Mouse (Mus musculus) skeletal muscle tissue, adult 2 months (tissue): Measurements from ENCODE around the gene Rsl24d1.
"Not testable (repeated sequence)": the region's sequence is repeated elsewhere in the genome, so short reads cannot be mapped to it uniquely, and the experiment has no call there.

Experiments used
- DNase-seq: peaks from one replicate; pipeline ENCODE4 v3.0.0-alpha.2; 2012; ENCODE audit warnings: low read depth, low spot score

Gene Rsl24d1

DNA sequence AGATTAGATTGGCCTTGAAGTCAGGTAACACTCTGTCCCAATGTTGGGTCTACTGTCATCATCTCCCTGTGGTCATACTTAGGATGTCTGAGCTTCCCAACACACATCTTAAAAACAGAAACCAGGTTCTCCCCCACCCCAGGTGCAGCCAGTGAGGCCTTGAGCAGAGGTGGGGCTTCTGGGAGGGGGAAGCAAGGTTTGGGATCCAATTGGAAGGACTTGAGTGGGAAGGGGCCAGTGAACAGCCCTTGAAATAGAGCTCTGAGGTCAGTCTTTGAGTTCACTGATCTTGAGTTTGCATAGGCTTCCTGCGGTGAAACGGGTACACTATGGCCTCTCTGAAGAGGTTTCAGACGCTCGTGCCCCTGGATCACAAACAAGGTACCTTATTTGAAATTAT, 11.0 kb upstream of the Rsl24d1 start, which contains the start of gene Gm20509:
Gene Gm20509 (plus strand): TSS at position 290 of the 400 bp plus-strand sequence.
- no peak for DNase-seq

DNA sequence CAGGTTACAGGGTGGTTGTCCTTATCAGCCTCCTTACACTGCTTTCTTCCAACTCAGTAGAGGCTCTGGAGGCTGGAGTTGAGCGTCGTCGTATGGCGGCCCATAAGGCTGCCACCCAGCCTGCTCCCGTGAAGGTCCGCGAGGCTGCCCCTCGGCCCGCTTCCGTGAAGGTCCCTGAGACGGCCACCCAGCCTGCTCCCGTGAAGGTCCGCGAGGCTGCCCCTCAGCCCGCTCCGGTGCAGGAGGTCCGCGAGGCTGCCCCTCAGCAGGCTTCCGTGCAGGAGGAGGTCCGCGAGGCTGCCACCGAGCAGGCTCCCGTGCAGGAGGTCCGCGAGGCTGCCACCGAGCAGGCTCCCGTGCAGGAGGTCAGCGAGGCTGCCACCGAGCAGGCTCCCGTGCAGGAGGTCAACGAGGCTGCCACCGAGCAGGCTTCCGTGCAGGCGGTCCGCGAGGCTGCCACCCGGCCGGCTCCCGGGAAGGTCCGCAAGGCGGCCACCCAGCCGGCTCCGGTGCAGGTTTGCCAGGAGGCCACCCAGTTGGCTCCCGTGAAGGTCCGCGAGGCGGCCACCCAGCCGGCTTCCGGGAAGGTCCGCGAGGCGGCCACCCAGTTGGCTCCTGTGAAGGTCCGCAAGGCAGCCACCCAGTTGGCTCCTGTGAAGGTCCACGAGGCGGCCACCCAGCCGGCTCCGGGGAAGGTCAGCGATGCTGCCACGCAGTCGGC, 9.9 kb upstream of the Rsl24d1 start:
- DNase-seq, result no peak

DNA sequence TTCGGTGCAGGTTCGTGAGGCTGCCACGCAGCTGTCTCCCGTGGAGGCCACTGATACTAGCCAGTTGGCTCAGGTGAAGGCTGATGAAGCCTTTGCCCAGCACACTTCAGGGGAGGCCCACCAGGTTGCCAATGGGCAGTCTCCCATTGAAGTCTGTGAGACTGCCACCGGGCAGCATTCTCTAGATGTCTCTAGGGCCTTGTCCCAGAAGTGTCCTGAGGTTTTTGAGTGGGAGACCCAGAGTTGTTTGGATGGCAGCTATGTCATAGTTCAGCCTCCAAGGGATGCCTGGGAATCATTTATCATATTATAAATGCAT, 9.4 kb upstream of the Rsl24d1 start:
- DNase-seq, result no peak

DNA sequence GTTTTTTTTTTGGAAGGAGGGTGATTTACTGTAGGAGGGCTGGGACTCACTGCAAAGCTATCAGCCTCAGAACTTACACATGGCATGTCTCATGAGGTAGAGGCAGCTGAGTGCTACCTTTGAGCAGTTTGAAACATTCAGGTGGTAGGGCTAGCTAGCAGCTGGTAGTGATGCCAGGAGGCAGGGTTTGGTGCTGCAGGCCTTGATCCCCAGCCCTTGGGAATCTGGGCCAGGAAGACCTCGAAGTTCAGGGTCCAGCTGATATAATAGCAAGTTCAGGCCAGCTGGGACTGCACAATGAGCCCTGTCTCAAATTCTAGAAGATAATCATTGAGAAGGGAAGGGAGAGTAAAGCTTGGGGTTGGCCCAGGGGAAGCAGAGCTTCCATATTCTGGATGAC, 8.1 kb upstream of the Rsl24d1 start:
- no peak for DNase-seq

DNA sequence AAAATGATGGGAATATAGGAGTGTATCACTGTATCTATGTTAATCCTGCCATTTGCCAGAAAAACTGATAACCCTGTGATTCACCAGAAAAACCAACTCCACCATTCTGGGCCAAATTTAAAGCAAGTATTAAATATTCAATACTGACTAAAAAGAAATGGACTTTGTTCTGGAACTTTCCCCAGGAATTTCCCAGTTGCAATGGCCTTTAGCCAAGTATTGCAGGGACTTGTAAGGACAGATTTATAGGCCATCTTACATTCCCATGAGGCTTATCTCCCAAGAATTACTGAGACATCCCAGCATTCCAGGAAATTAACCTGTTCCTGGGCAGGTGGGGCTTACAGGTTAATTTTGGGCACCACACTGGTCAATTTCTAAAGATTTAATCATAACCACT, 7.5 kb upstream of the Rsl24d1 start:
- no peak for DNase-seq

DNA sequence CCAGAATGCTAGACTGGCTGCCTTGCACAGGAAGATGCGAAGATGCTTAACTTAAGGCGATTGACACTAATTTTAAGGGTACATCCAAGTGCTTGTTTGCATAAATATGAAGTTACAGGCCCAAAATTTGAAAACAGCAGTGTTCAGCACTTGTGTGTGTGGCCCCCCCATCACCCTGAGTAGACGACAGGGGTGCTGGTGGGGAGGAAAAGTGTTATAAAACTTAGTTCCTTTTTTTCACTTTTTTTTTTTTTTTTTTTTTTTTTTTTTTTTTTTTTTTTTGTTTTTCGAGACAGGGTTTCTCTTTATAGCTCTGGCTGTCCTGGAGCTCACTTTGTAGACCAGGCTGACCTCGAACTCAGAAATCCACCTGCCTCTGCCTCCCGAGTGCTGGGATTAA, 3.5 kb downstream of the Rsl24d1 start:
- DNase-seq, result not testable (repeated sequence)

DNA sequence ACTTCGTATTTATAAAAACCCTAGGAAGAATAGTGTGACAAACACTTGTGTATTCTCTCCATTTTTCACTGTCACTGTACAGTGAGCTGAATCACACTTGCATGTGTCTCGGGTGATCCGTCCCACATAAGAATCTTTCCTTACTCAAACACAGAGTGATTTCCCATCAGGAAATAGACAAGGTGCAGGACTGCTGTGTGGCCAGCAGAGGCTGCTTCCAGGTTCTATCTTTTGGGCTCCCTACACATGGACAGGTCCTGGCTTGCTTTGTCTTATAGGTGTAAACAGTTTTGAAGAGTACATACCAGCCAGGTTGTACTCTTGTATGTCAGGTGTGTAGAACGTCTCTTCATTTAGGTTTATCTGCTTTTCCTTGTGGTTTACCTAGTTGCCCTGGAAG, 4.8 kb downstream of the Rsl24d1 start:
- DNase-seq, result no peak

DNA sequence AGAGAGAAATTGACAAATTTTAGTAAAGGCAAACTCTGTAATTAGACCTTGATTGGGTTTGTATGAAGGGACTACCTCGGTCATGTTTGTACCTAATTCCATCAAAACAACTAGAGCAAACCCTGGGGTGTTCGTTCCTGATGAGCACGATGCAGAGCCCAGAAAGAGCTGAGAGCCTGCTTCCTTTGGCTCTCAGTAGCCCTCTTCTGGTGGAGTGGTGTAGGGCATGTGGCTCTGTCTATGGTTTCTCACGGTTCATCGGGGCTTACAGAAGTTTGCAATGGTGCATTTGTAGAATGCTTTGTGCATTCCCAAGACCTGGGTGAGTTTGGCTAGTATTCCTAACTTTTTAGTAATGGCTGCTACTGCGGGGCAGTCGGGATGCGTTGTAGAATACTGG, 8.5 kb downstream of the Rsl24d1 start:
- DNase-seq, result no peak

DNA sequence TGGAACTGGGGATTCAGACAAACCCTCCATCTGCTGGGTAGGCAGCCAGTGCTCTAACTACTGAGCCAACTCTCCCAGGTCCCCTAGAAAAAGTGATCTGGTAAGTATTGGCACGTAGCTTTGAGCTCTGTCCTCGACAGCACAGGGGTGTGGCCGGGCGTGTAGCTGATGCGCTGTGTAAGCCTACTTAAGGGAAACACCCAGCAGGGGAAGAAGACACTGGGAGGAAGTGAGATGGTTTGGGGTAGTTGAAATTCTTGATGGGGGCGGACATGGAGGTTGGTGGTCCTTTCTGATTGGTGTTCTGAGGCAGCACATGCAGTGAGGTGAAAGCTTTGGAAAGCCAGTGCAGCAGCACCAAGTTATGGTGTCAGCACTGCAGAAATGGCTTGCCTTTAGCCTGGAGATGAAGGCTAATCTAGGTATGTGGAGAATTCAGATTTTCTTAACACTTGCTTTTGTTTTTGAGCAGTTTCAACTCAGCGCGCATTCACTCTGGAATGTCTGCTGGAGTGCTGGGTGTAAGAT, 11.9 kb downstream of the Rsl24d1 start:
- DNase-seq, result no peak

DNA sequence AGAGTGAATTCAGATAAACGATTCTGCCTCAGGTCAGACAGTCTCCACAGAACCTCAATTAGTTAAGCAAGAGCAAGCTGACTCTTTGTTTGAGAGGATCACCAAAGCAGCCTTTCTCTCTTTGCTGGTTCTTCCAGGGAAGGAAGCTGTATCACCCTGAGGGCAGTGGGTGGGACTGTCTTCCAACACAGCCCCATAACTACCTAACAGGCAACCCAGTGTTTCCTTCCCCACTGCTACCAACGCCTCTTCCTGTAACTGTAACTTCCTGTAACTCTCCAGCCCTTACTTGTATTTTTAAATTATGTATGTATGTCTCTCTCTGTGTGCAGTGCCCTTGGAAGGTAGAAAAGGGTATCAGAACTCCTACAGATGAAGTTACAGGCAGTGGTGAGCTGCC, 14.2 kb downstream of the Rsl24d1 start:
- no peak for DNase-seq

DNA sequence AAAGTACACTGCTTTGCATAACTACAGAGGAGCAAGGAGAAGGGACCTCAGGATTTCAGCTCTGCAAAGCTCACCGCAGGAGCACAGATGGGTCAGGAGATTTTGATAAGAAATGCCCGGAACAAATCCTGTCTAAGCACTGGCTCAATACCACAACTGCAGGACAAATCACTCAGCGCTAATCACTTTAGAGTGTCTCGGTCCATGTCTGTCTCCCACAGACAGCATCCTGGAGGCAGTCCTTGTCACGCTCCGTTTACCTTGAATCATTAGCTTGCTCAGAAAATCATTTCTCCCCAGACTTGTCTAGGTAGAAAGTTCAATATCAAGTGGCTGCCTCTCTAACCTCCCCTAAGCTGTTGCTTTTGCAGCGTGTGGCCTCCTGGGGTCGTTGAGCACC, 16.6 kb downstream of the Rsl24d1 start:
- DNase-seq, result no peak

DNA sequence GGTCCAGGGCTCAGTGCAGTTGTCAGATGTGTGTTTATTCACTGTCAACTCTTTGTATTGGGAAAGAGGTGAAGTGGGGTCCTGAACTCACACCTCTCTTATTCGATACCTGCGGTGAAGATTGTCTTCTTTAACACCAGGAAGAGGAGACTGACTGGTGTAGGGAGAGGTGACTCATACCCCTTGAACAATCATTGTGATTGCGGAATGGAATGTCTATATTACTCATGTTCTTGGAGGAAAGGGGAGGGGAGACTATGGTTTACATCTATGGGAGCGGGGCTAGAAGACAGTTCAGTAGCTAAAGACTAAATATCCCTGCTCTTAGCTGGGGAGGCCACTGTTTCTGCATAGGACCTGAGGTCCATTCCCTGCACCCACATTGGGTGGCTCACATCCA, 17.3 kb downstream of the Rsl24d1 start:
- no peak for DNase-seq

DNA sequence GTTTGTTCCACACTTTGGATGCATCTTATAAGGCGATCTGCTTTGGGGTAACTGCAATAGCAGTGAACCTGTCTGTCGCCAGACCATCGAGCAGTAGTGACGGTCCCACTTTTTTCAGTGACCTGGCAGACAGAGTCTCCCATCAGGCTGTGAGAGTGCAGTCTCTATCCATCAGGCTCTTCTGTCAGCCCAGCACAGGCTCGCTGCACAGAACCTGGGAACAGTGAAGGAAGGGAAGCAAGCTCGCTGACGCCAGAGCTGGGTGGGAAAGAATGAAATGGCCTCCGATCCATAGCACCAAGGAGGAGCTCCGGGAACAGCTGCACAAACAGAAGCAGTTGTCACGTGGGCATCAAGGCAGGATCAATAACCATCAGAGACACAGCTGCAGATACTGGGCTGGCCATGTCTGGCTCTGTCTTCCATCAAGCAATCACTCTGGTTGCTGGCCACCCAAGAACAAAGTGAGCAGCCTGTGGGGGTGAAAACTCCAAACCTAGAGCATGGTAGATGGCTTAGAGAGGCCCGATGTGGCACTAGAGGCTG, 24.2 kb downstream of the Rsl24d1 start:
- no peak for DNase-seq

DNA sequence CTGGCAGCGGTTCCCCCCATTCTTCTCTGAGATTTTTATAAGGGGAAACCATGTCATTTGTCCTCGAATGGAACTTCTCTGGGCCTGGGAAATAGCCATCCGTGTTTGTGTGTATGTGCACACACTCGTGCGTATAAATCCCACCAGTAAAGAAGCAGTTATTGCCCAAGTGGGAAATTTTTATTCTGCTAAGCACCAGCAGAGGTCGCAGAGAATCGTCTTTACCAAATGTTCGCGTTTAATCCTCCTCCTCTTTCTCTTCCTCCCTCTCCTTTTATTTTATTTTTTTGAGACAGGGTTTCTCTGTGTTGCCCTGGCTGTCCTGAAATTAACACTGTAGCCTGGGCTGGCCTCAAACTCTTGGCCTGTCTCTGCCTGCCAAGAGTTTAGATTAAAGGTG, 41.1 kb downstream of the Rsl24d1 start:
- DNase-seq, result no peak

DNA sequence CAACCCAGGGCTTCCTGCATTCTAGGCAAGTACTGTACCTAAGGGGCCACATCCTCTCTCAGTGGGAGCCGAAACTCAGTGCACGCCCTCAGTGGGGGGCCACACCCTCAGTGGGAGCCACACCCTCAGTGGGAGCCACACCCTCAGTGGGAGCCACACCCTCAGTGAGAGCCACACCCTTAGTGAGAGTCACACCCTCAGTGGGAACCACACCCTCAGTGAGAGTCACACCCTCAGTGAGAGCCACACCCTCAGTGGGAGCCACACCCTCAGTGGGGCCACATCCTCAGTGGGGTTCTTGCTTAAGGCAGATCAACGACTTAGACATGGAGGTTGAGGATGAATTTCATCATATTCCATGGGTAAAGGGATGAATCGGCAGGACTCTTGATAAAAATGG, 44.7 kb downstream of the Rsl24d1 start:
- DNase-seq, result no peak

DNA sequence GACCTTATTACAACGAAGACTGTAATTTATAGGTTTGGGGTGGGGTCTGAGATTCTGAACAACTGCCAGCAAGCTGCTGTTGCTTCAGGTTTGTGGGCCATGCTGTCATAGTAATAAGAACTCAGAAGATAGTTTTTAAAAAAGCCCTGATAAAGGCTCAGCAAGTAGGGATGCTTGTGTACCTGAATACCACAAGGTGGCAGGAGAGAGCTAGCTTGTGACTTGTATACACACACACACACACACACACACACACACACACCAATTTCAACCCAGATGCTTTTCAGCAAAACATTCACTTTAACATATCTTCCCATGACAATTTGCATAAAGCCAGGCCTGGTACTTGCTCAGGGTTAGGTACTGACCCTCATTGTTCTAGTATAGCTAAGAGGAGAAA, 46.0 kb downstream of the Rsl24d1 start:
- DNase-seq, result peak; percentile 7

DNA sequence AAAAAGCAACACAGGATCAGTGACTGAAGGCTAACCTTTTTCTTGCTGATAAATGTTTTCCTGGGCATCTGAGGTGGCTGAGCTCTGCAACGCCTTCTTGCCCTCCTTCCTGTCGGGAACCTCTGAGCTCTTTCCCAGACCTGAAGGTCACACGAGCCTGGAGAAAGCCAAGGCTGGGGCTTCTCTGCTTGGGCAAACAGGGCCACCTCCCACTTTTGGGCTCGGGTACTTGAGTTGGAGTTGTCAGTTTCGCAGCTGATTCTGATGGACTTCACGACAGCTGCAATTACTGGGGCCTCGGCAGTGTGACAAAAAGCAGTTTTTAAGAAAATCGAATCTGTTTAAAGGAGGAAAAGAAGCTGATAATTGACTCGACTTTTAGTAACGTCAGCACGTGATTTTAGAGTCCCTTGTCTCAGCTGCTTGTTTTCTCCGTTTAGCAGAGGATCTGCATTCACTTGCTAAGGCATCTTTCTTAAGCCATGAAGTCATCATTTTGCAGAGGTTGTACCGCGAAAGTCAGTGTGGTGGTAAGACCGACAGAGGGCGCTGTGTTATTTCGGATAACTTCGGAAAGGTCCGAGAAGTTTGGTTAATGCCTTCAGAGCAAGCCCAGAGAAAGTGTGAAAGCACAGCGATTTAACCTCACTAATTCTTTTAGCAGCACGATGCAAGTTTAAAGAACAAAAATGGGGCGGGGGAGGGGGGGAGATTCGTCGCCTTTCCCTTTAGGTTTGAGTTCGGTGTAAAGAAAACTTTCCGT, 49.5 kb downstream of the Rsl24d1 start:
- peak; percentile 46 for DNase-seq

DNA sequence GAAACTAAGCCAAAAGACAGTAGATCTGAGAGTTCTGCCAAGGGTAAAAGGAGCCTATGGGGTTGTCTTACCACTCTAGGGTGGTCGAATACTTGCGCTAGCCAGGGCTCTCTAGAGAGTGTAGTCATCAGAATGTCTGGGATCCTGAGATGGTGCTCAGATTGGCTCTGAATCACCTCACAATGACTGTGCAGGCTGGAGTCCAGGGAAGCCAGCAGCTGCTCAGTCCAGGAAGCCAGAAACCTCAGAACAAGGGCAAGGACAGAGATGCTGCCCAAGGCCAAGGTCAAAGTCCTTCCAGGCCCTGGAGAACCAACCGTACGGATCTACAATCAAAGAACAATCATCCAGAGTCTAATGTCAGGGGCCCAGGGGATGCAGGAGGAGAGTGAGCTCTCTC, 52.4 kb downstream of the Rsl24d1 start:
- DNase-seq, result peak; percentile 12
